8 mouse cellular contexts compared by ENCODE assay signal in the genomic region with DNA sequence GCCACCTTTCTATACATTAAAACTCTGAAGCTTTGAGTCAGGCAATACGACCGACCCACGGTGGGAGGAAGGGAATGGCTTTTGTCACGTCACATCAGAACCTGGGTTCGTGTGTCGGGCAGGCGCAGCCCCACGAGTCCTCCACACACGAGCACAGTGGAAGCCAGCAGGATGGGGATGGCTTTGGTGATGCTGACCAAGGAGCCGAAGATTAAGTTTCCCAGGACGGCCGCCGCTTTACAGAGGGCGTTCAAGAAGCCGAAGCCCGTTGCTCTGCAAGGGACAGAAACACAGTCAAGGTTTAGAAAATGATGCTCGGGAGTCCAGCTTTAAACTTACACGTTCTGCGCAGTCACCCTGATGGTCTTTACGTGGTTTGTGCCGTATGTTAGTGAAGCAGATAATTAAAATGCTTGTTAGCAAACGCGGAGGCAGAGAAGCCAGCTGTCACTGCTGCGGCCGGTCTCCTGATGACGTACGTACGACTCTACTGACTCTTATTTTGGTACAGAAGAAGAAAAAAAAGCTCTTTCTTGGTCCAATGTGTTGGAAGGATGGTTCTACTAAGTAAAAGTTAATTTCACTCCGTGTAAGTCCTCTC.
DNase-seq lines count a peak whose midpoint lies in the region; ATAC-seq and TF ChIP-seq lines count a peak whose summit lies in the region.

No protein-coding gene starts in this region.

- peak overlapping the region; percentile 29 for H3K4me3 ChIP-seq in brown adipose tissue, adult 24 weeks (ENCODE audit: insufficient read depth, low read depth, low read length)
- H3K4me3 ChIP-seq in forebrain, postnatal 0 days (ENCODE audit: low read depth, low read length) = peak overlapping the region; percentile 32
- H3K4me3 ChIP-seq in hindbrain, embryonic 15.5 days = peak overlapping the region; percentile 32
- H3K4me3 ChIP-seq in midbrain, embryonic 12.5 days = peak overlapping the region; percentile 43
- H3K4me3 ChIP-seq in stomach, embryonic 15.5 days (replicated peaks) = peak overlapping the region; percentile 42

- DNase-seq in adrenal gland, postnatal 10 days = peak; percentile 17
- no peak for DNase-seq in adrenal gland, postnatal 25 days
- DNase-seq in forebrain, postnatal 0 days = peak; percentile 60
- peak; percentile 66 to 94 for DNase-seq in left cerebral cortex, postnatal 25 days (ENCODE audit: low spot score in 2 of 2)

- peak overlapping the region; percentile 29 for H3K9ac ChIP-seq in forebrain, postnatal 0 days
- peak overlapping the region; percentile 7; the same call in 1 of the 2 replicates for H3K9ac ChIP-seq in hindbrain, embryonic 15.5 days
- peak overlapping the region; percentile 43 for H3K9ac ChIP-seq in midbrain, embryonic 12.5 days (replicated peaks)
- H3K9ac ChIP-seq in stomach, embryonic 15.5 days = no peak overlapping the region

- H3K9me3 ChIP-seq in forebrain, postnatal 0 days (ENCODE audit: low read length) = no peaks in the 10 kb centered on the region
- no peaks in the 10 kb centered on the region for H3K9me3 ChIP-seq in hindbrain, embryonic 15.5 days
- H3K9me3 ChIP-seq in midbrain, embryonic 12.5 days = no peaks in the 10 kb centered on the region
- no peaks in the 10 kb centered on the region for H3K9me3 ChIP-seq in stomach, embryonic 15.5 days

- H3K27me3 ChIP-seq in forebrain, postnatal 0 days (ENCODE audit: insufficient read depth, low read length) = no peaks in the 10 kb centered on the region; the same call in 1 of the 2 replicates
- no peaks in the 10 kb centered on the region for H3K27me3 ChIP-seq in hindbrain, embryonic 15.5 days
- H3K27me3 ChIP-seq in midbrain, embryonic 12.5 days = peaks cover 10% of the 10 kb centered on the region; the same call in 1 of the 2 replicates
- H3K27me3 ChIP-seq in stomach, embryonic 15.5 days (replicated peaks) = no peaks in the 10 kb centered on the region

- H3K4me2 ChIP-seq in forebrain, postnatal 0 days (ENCODE audit: low read depth) = peak overlapping the region; percentile 78
- peak overlapping the region; percentile 59 for H3K4me2 ChIP-seq in hindbrain, embryonic 15.5 days
- peak overlapping the region; percentile 78 for H3K4me2 ChIP-seq in midbrain, embryonic 12.5 days (replicated peaks)
- peak overlapping the region; percentile 76 for H3K4me2 ChIP-seq in stomach, embryonic 15.5 days

- WGBS in forebrain, postnatal 0 days = 7% methylated on average over 29 of the region's 29 CpGs
- WGBS in hindbrain, embryonic 15.5 days = 14% methylated on average over 29 of the region's 29 CpGs
- WGBS in midbrain, embryonic 12.5 days = 8% methylated on average over 29 of the region's 29 CpGs
- 16% methylated on average over 29 of the region's 29 CpGs for WGBS in stomach, embryonic 15.5 days

- no peaks in the 10 kb centered on the region for H3K4me1 ChIP-seq in brown adipose tissue, adult 24 weeks (ENCODE audit: control insufficient read depth, insufficient read depth, insufficient read length, low read length)
- H3K4me1 ChIP-seq in forebrain, postnatal 0 days (ENCODE audit: insufficient read depth) = 0 out of 2 replicates have a peak, but pooled peaks cover 2% of the 10 kb centered on the region
- H3K4me1 ChIP-seq in hindbrain, embryonic 15.5 days (replicated peaks) = peaks cover 33% of the 10 kb centered on the region
- H3K4me1 ChIP-seq in midbrain, embryonic 12.5 days = peaks cover 40% of the 10 kb centered on the region
- peaks cover 7% of the 10 kb centered on the region; the same call in 1 of the 2 replicates for H3K4me1 ChIP-seq in stomach, embryonic 15.5 days

- TF ChIP-seq CTCF in forebrain, postnatal 0 days (IDR thresholded peaks at IDR 0.05; ENCODE audit: low read depth) = no peak

- peak; percentile 75 for ATAC-seq in forebrain, postnatal 0 days
- ATAC-seq in hindbrain, embryonic 15.5 days (ENCODE audit: low FRiP score, low read depth) = 0 out of 2 replicates have a peak, but pooled peaks have one; percentile 12
- peak; percentile 35; the same call in 1 of the 2 replicates for ATAC-seq in midbrain, embryonic 12.5 days (ENCODE audit: low FRiP score, low read depth)
- ATAC-seq in stomach, embryonic 15.5 days (ENCODE audit: insufficient read depth, low FRiP score, low read depth) = 0 out of 2 replicates have a peak, but pooled peaks have one; percentile 19

- H3K36me3 ChIP-seq in forebrain, postnatal 0 days (ENCODE audit: insufficient read depth) = no peaks in the 10 kb centered on the region
- H3K36me3 ChIP-seq in hindbrain, embryonic 15.5 days = no peaks in the 10 kb centered on the region
- no peaks in the 10 kb centered on the region for H3K36me3 ChIP-seq in midbrain, embryonic 12.5 days
- no peaks in the 10 kb centered on the region for H3K36me3 ChIP-seq in stomach, embryonic 15.5 days

- intact Hi-C loops in left cerebral cortex, postnatal 25 days (cut with DNase I) = loop anchor here (1.0 to 5.0 kb wide), 3 partner anchors 49 to 139 kb away; partner anchors contain the start of gene Iqgap2

- H3K27ac ChIP-seq in brown adipose tissue, adult 24 weeks (replicated peaks; ENCODE audit: low read depth, low read length) = no peak overlapping the region
- no peak overlapping the region for H3K27ac ChIP-seq in forebrain, postnatal 0 days (ENCODE audit: low read depth, low read length)
- H3K27ac ChIP-seq in hindbrain, embryonic 15.5 days (replicated peaks) = no peak overlapping the region
- H3K27ac ChIP-seq in midbrain, embryonic 12.5 days (replicated peaks) = 0 out of 2 replicates have a peak overlapping the region, but pooled peaks have one; percentile 2
- peak overlapping the region; percentile 59; the same call in 1 of the 2 replicates for H3K27ac ChIP-seq in stomach, embryonic 15.5 days

Comparison
In these comparisons a context has a peak if more than half of its experiments do, and no peak if none do; other contexts are left out.
1. H3K27ac ChIP-seq: peak in midbrain, embryonic 12.5 days (single experiment) and stomach, embryonic 15.5 days (single experiment); none in brown adipose tissue, adult 24 weeks (single experiment), forebrain, postnatal 0 days (single experiment) and hindbrain, embryonic 15.5 days (single experiment).
2. ATAC-seq: peak in every context shown above with its lines; median percentile 75 in forebrain, postnatal 0 days; 35 in midbrain, embryonic 12.5 days; 19 in stomach, embryonic 15.5 days; 12 in hindbrain, embryonic 15.5 days.
3. Peak in every context shown above with its lines, with median percentiles within 50 percentile points of each other: H3K4me3 ChIP-seq and H3K4me2 ChIP-seq.